Mouse (Mus musculus) lung, adult 2 months (tissue): ENCODE results near the gene Cib1.

ENCODE experiments used
- CTCF ChIP-seq: fragments of 200-500 bp; IDR thresholded peaks from 2 replicates; pipeline ENCODE4 v1.5.1; 2011; ENCODE audit warnings: mild to moderate bottlenecking, low read length, control low read depth; ENCODE audit not compliant: insufficient read depth
- POLR2A ChIP-seq: fragments of 200-500 bp; IDR thresholded peaks from 2 replicates; pipeline ENCODE4 v1.6.1; 2011; ENCODE audit warnings: low read depth, mild to moderate bottlenecking, control low read depth, low read length, borderline replicate concordance; ENCODE audit errors: extremely low read depth

GRCm38 (mm10) chr7:80177438-80177837 is 55.2 kb downstream of the Cib1 start:
- TF ChIP-seq CTCF (no peak), POLR2A (no peak)
